Mouse (Mus musculus) kidney, adult 2 months (tissue): ENCODE results near the gene Galnt18.

Source experiments
- CTCF ChIP-seq: fragments of 200-500 bp; conservative IDR thresholded peaks from 2 replicates; pipeline ENCODE4 v1.5.1; 2011; ENCODE audit warnings: low read depth, mild to moderate bottlenecking, control low read depth, low read length, moderate library complexity, mixed read lengths; ENCODE audit not compliant: insufficient read depth, insufficient read length
- POLR2A ChIP-seq: fragments of 200-500 bp; IDR thresholded peaks from one replicate; pipeline ENCODE4 v1.6.1; 2011; ENCODE audit warnings: low read depth, low read length, control low read depth

GRCm38 (mm10) chr7:111795059-111795458 lies 15.3 kb upstream of the Galnt18 start:
- TF ChIP-seq POLR2A (no peak), CTCF (no peak)
